Mouse (Mus musculus) ES-E14 (cell line): ENCODE measurements at regions not wholly inside any gene's neighbourhood (a gene's known extent, or its start where the extent isn't known, plus 50 kb on each side); places are given as distances from the start of the nearest gene placed in this dataset.

ENCODE experiments used
- DNase-seq: peaks from one replicate; pipeline ENCODE4 v3.0.0-alpha.2; 2013; ENCODE audit warnings: low read depth, low spot score
- H3K27ac ChIP-seq: 2 replicates; pipeline ENCODE4 v1.5.1; 2012; ENCODE audit warnings: low read depth, mild to moderate bottlenecking, low read length, moderate library complexity, mixed read lengths; ENCODE audit not compliant: poor library complexity, insufficient read depth, severe bottlenecking
- H3K36me3 ChIP-seq: 2 replicates; pipeline ENCODE4 v1.6.1; 2012; ENCODE audit warnings: mild to moderate bottlenecking, low read length, moderate library complexity, mixed read lengths; ENCODE audit not compliant: control insufficient read depth, poor library complexity, insufficient read depth, severe bottlenecking
- H3K4me1 ChIP-seq, 2 experiments: fragments of 150-350 bp in 1 of 2; sonication (generic) in 1 of 2; 2 replicates each; pipeline ENCODE4 v1.6.1; 2012; ENCODE audit warnings: low read length in 2 of 2, mild to moderate bottlenecking in 1 of 2, mixed read lengths in 1 of 2; ENCODE audit not compliant: control insufficient read depth in 2 of 2, insufficient read depth in 2 of 2, poor library complexity in 1 of 2
- H3K4me3 ChIP-seq, 2 experiments: fragments of 150-350 bp in 1 of 2; sonication (generic) in 1 of 2; 2 replicates each; pipeline ENCODE4 v1.5.1; 2012; ENCODE audit warnings: low read length in 2 of 2, low read depth in 1 of 2, mild to moderate bottlenecking in 1 of 2, mixed read lengths in 1 of 2; ENCODE audit not compliant: insufficient read depth in 1 of 2, poor library complexity in 1 of 2, severe bottlenecking in 1 of 2
- H3K9ac ChIP-seq: 2 replicates; pipeline ENCODE4 v1.6.1; 2012; ENCODE audit warnings: low read depth, mild to moderate bottlenecking, low read length, mixed read lengths; ENCODE audit not compliant: poor library complexity, insufficient read depth, severe bottlenecking
- H3K9me3 ChIP-seq: fragments of 150-350 bp; sonication (generic); 2 replicates; pipeline ENCODE4 v1.6.1; 2012; ENCODE audit warnings: low read depth, mild to moderate bottlenecking, low read length; ENCODE audit not compliant: control insufficient read depth, insufficient read depth
- CHD2 ChIP-seq: IDR thresholded peaks from 2 replicates; pipeline ENCODE4 v1.6.1; 2014; ENCODE audit warnings: mild to moderate bottlenecking, low read depth, low read length, inconsistent platforms
- HCFC1 ChIP-seq: IDR thresholded peaks from 2 replicates; pipeline ENCODE4 v1.6.1; 2012; ENCODE audit warnings: low read length, inconsistent platforms, borderline replicate concordance; ENCODE audit not compliant: insufficient read depth
- MAFK ChIP-seq: IDR thresholded peaks from 2 replicates; pipeline ENCODE4 v1.6.1; 2014; ENCODE audit warnings: mild to moderate bottlenecking, low read depth, low read length, inconsistent platforms; ENCODE audit not compliant: insufficient read depth
- ZC3H11A ChIP-seq: IDR thresholded peaks from 2 replicates; pipeline ENCODE4 v1.6.1; 2012; ENCODE audit warnings: low read depth, mild to moderate bottlenecking, inconsistent platforms, low read length, borderline replicate concordance
- ZNF384 ChIP-seq: IDR thresholded peaks from 2 replicates; pipeline ENCODE4 v1.6.1; 2012; ENCODE audit warnings: low read depth, low read length, inconsistent platforms
- in situ Hi-C, 2 experiments: fragments of 600-800 bp; cut with MboI; formaldehyde crosslinking; loops; one replicate each; pipeline ENCODE4 v1.15.1; 2025; ENCODE audit warnings: low sequenced_read_pairs in 2 of 2, inconsistent platforms in 1 of 2; ENCODE audit not compliant: unreplicated experiment in 2 of 2

DNA sequence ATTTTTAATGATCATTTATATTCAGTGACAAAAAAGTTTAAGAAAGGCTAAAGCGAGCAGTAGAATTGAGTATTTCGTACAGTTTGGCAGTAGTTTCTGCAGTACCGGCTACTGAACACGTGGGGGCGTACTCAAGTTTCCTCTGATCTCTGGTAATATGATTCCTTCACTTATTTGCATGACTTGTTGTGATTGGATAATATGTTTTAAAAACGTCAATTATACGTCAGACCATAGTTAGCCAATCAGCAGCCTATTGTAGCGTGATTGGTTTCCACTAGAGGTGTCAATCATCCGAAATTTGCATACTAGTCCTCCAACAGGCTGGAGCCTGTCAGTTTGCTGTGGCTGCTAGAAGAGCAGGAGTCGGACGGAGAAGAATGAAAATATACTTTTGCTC lies 261.6 kb upstream of the Nfe2l3 start:
- Histone ChIP-seq H3K4me1 (peaks cover 0 to 4% of the 10 kb centered on the region in 2 experiments; a peak in 1 of 4 replicates), H3K4me3 (peak overlapping the region in 1 of 2 experiments; percentile 45; a peak in 2 of 4 replicates), H3K9ac (no peak overlapping the region), H3K36me3 (no peaks in the 10 kb centered on the region), H3K9me3 (no peaks in the 10 kb centered on the region), H3K27ac (no peak overlapping the region)
- TF ChIP-seq CHD2 (peak; percentile 77), MAFK (no peak), ZC3H11A (no peak), HCFC1 (no peak), ZNF384 (no peak)
- in situ Hi-C loops, result loop anchor here (5.0 to 25.0 kb wide), 5 partner anchors 359 to 1144 kb away; partner anchors contain the start of genes Evx1 (in 1 of the 2), Hoxa2 (in 1 of the 2) and Hoxa7 (in 1 of the 2)
- DNase-seq, result no peak

- H3K4me1 ChIP-seq, result peaks cover 0 to 4% of the 10 kb centered on the region in 2 experiments; a peak in 1 of 4 replicates
- in situ Hi-C loops, result loop anchor here (5.0 to 25.0 kb wide), 5 partner anchors 359 to 1143 kb away; partner anchors contain the start of genes Evx1 (in 1 of the 2), Hoxa2 (in 1 of the 2) and Hoxa7 (in 1 of the 2)
- H3K36me3 ChIP-seq, result no peaks in the 10 kb centered on the region
These were observed 260.7 kb upstream of the Nfe2l3 start for GRCm38 (mm10) chr6:51171761-51172160.

GRCm38 (mm10) chr6:51172331-51172791 lies 260.1 kb upstream of the Nfe2l3 start:
- in situ Hi-C loops, result loop anchor here (5.0 to 25.0 kb wide), 5 partner anchors 360 to 1142 kb away; partner anchors contain the start of genes Evx1 (in 1 of the 2), Hoxa2 (in 1 of the 2) and Hoxa7 (in 1 of the 2)
- Histone ChIP-seq H3K27ac (no peak overlapping the region), H3K4me1 (peaks cover 0 to 4% of the 10 kb centered on the region in 2 experiments; a peak in 1 of 4 replicates), H3K9me3 (no peaks in the 10 kb centered on the region), H3K9ac (no peak overlapping the region), H3K36me3 (no peaks in the 10 kb centered on the region), H3K4me3 (peak overlapping the region in 1 of 2 experiments; percentile 35; a peak in 2 of 4 replicates)
- TF ChIP-seq HCFC1 (no peak), ZC3H11A (no peak), MAFK (peak; percentile 33; the same call in 1 of the 2 replicates), CHD2 (no peak), ZNF384 (no peak)
- DNase-seq, result no peak

More at GRCm38 (mm10) chr6:51171761-51172160, 260.7 kb upstream of the Nfe2l3 start:
- H3K27ac ChIP-seq, result no peak overlapping the region
- H3K9ac ChIP-seq, result no peak overlapping the region
- no peak for DNase-seq
- TF ChIP-seq HCFC1, result no peak
- TF ChIP-seq CHD2, result no peak
- TF ChIP-seq ZC3H11A, result no peak
- no peak for TF ChIP-seq ZNF384
- TF ChIP-seq MAFK, result no peak
- no peak overlapping the region for H3K4me3 ChIP-seq
- H3K9me3 ChIP-seq, result no peaks in the 10 kb centered on the region

DNA sequence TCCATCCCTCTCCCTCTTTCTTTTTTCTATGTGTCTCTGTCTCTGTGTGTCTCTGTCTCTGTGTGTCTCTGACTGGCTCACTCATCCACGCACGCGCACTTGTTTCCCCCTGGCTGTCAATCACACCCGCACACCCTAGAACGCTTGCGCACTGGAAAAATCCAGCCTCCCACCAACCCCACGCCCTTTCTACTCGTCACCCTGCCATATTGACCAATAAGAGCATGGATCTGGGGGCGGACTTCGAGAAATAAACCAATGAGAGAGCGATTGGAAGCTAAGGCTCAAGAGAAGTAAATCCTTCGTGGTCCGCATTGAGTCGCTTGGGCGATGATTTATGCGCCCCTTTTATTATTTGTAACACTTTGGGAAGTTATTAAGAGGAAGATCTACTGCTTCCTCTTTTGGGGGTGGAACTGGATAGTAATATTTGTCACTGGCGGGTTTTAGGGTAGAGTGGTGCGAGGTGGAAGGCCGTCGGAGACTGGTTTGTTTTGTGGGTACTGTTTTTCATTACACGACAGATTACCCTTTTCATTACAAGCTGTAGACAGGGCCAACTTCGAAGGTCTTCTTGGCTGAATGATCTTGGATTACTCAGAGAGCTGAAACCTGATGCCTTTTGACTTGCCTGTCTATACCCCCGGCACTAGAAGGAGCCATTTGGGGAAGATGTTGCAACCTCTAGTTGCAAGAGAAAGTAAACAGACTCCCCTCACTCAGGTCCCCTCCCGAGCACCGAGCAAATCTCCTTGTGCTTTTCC lies 259.4 kb upstream of the Nfe2l3 start:
- no peak overlapping the region for H3K27ac ChIP-seq

More for the DNA sequence above, 259.4 kb upstream of the Nfe2l3 start:
- in situ Hi-C loops, result loop anchor here (5.0 to 25.0 kb wide), 5 partner anchors 361 to 1142 kb away; partner anchors contain the start of genes Evx1 (in 1 of the 2), Hoxa2 (in 1 of the 2) and Hoxa7 (in 1 of the 2)
- Histone ChIP-seq H3K9me3 (no peaks in the 10 kb centered on the region), H3K9ac (no peak overlapping the region), H3K4me1 (peaks cover 0 to 4% of the 10 kb centered on the region in 2 experiments; a peak in 1 of 4 replicates), H3K4me3 (peak overlapping the region; percentile 26 to 66), H3K36me3 (no peaks in the 10 kb centered on the region)
- DNase-seq, result peak; percentile 94
- TF ChIP-seq CHD2 (peak; percentile 45; the same call in 1 of the 2 replicates), HCFC1 (no peak)
